Mouse (Mus musculus) layer of hippocampus, postnatal 10 days (tissue): ENCODE data around the gene Gtf3c5. TPM values are rescaled to one million over a fixed set of nuclear protein-coding genes. Genes with fewer than 3 reads are reported as not detected.
A peak's percentile ranks its signal among the peaks of the same experiment; 100 is the strongest.

ENCODE experiments used
- DNase-seq, 2 experiments: peaks; one replicate each; pipeline ENCODE4 v3.0.0; 2021; ENCODE audit warnings: low spot score in 2 of 2
- total RNA-seq, 2 experiments: library from RNA; stranded (reverse); gene quantifications; 2 replicates each; pipeline ENCODE4 v1.2.3; 2021

The Gtf3c5 gene
- total RNA-seq, 2 experiments from 2014 or later: 19.2 to 19.5 TPM

DNA sequence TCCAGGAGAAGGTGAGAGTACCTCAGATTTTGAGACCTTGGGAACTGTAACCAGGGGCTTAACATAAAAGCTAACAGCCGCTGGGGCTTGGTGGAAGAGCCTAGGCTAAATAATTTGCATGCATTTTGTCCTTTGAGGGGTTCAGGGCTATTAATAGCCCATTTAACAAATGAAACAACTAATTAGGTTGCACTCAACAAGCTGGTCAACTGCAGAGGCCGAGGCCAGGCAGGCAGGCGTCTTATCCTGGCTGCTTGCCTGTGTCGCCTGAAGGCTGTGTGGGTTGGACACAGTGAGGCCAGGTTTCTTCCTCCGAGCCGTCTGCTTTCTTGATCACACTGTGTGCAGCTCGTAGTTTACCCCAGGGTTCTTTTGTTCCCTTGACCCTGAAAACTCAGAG lies 47.9 kb downstream of the Gtf3c5 start:
- peak in 1 of 2 experiments; percentile 66 for DNase-seq

GRCm38 (mm10) chr2:28535263-28535540 lies 48.3 kb downstream of the Gtf3c5 start:
- no peak for DNase-seq

GRCm38 (mm10) chr2:28534436-28535262 lies 48.9 kb downstream of the Gtf3c5 start:
- peak in 1 of 2 experiments; percentile 56 for DNase-seq

DNA sequence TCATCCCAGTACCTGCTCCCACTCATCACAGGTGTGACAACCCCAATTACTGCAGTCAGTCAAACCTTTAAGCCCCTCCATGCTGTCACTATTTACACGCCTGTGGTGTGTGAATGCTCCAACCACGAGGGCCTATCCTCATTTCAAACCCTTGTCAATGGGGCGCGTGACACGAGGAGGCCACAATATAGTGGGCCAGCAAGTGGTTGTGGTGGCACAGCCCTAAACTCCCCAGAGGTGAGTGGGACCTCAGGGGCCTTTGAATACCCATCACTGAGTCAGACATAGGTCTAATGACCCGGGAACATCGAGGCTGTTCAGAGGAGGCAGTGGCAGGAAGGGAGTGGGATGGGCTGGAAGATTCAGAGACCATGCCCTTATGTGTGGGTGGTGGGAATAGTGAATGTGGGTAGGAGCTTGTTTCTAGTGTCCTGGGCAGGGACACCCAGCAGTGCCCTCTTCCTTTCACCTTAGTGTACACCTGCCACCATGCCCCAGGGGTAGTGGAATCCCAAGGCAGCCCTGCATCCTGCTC lies 49.6 kb downstream of the Gtf3c5 start:
- peak in 1 of 2 experiments; percentile 34 for DNase-seq

- peak; percentile 82 to 84 for DNase-seq
Observed at GRCm38 (mm10) chr2:28532938-28533771, 50.4 kb downstream of the Gtf3c5 start.

DNA sequence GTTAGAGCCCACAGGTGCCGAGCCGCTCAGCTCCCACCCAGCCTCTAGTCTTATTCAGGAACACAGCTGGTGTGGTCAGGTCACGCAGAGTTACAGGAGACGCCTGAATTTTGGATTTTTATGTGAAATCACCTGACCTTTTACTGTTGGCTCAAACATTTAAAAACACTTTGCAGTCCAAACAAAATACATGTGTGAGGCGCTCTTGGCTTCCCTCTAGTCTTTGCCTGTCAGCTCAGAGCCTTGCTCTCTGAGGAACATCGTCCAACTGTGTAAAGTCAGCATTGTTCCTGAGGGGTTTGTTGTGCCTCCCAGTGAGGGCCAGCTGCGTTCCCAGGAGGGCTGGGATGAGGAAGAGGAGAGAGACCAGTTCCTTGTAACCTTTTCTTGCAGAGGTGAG lies 53.2 kb downstream of the Gtf3c5 start:
- no peak for DNase-seq

DNA sequence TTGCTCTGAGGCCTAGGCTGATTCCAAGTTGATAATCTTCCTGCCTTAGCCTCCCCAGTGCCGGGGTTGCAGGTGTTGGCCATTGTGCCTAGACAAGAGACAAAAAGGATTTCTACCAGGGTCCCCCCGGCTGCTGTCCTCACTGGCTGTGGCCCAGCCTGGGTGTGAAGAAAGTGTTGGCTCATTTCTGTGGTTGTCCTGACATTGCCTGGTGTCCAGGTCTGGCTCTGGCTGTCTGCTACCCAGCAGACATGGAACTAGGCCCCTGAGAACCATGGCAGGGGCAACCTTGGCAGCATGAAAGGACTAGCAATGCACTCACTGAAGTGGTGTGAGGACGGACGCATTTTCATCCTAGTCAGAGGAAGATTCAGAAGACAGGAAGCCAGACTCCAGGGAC lies 53.7 kb downstream of the Gtf3c5 start:
- no peak for DNase-seq

DNA sequence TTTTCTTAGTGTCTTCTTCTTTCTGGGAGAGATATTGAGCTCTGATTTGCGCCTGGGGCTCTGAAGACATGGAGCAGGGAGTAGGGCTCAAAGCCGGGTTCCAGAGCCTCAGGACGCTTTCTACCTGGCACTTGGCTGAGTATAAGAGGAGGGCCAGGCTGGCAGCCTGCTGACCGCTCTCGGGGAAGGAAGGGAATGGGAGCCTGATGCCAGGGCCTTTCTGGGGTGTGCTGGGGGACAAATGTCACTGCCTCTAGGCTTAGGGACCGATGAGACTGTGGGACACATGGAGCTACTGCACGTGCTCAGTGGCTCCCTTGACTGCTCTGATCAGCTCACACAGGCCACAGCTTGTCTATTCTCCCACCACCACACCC lies 55.2 kb downstream of the Gtf3c5 start:
- DNase-seq: no peak

DNA sequence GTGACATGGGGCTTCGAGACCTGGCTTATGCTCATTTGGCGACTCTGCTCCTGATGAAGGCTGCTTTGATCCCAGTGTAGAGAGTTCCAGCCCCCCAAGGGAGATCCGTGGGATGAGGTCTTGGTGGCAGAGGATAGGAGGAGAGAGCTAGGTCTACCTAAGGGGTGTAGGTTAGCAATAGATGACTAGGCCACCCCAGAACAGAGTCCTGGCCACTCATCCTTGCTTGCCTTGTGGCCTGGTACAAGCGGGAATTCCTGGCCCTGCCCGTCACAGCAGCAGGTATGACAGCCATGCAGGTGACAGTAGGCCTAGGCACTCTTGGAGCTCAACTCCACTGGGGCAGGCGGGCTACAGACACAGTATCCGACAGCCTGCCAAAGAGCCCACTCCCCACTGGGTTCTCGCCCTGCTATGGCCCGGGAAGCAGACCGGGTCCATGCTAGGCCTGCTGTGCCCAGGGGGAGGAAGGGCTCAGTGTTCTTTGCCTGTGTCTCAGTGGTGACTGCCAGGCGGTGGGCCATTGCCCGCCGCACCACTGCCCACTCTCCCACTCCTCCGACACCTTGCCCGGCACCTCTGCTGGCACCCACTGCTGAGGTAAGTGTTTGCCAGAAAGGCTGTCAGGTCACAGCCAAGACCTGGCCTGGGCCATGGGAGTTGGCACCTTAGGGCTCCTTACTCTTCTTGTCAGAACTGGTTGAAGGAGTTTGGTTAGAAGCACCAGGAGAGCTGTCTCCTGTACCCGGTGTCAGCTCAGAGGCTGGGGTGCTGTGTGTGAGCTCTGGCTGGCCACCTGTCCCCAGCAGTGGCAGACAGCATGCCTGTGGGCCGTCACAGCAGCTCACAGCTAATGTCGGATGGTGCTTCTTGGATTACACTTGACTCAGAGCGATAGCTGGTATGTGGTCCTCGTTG lies 55.9 kb downstream of the Gtf3c5 start:
- DNase-seq: no peak

GRCm38 (mm10) chr2:28525943-28526876 lies 57.3 kb downstream of the Gtf3c5 start:
- DNase-seq: peak in 1 of 2 experiments; percentile 42

DNA sequence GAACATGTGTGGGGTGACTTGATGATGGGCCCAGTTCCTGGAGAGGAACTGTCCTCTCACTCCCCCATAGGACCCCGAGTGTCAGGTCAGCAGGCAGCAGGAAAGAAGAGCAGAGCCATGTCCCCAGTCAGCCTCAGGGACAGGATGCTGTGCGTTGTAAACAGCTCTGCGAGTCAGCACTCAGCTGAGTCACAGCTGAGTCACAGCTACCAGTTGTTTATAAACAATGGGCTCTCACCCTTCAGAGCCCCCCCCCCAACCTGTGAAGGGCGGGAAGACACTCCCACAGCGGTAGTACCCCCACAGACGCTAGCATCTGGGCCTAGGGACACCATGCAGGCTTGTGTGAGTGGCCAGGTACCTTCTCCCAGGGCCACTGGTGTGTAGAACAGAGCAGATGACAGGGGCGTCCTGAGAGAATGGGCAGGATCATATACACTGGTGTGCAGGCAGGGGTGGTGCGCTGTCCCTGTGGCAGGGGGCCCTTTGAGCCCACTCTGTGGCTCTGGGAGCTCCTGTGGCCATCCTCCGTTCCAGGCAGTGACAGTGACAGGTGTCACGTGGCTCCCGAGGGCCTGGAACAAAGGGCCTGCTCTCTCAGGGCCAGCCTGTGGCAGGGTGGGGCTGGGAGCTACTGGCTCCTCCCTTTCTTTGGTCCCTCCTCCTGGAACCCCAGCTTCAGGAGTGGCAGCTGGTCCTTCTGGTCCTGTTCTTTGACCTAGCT lies 58.2 kb downstream of the Gtf3c5 start:
- peak; percentile 20 to 31 for DNase-seq

DNA sequence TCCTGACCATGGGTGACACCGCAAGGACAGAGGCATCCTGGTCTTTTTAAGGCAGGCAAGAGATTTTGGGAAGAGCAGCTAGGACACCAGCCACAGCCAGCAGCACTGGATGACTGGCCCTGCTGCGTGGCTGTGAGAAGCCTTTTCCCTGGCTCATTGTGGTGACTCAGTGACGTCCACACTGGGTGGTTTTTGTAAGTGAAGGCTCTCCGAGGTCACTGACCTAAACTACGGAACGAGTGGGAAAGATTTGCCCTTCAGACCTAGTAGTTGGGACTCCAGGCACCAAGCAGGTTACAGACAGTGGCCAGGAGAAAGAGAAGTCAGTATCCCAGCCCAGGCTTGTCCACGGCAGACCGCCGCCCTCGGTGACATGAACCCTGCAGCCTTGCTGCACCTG lies 59.1 kb downstream of the Gtf3c5 start:
- peak in 1 of 2 experiments; percentile 11 for DNase-seq

GRCm38 (mm10) chr2:28523643-28524117 lies 59.9 kb downstream of the Gtf3c5 start:
- peak; percentile 89 to 92 for DNase-seq

DNA sequence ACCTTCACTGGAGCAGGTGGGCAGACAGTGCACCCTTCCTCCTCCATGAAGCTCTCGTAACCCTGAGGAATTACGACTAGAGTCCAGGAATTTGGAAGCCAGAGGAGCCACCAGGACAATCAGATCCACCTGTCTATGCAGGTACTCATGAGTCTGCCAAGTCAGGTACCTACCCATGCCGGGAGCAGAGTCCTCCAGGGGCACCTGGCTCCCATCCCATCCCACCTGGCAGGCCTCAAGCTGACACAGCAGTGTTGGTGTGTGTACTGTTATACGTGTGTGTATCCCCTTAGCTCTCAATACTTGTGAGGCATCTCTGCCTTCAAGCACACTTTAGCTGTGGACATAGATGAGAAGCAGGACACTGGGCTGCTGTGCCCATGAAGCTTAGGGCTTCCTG lies 61.4 kb downstream of the Gtf3c5 start:
- peak; percentile 22 to 39 for DNase-seq

- peak; percentile 61 to 65 for DNase-seq
Observed at GRCm38 (mm10) chr2:28521571-28522151, 61.9 kb downstream of the Gtf3c5 start.

DNA sequence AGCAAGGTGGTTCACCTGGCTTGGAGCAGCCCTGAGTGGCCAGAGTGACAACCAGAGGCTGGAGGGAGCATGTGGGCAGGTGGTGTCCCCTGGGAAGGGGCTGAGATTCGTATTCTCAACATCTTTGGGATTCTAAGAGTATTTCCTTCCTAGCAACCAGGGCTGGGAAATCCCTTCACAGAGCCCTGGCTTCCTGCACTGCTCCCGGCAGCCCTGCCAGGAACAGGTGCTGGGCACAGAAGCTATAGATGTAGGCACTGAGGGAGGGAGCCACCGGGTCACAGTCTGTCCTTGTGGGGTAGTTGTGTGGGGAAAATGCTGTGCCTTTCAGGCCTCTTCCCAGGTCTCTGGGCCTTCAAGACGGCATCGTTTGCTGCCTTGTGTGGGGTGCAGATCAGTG lies 63.0 kb downstream of the Gtf3c5 start:
- peak; percentile 21 to 23 for DNase-seq

DNA sequence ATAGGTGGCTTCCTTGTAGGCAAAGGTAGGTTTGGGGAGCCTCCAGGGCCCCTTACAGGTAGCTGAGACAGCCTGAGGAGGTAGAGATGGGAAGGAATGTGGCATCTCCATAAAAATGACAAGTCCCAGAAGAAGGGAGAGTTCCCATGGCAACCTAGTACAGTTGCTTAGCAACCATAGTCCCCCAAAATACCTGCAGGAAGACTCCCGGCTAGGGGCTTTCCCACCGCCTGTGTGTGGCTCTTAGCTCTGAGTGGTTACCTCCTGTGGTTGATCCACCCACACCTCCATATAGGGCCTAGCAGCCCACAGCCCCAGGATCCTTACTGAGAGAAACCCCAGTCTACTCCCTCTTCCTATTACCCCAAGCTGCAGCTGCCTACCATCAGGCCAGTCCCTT lies 65.3 kb downstream of the Gtf3c5 start:
- peak; percentile 27 to 49 for DNase-seq

DNA sequence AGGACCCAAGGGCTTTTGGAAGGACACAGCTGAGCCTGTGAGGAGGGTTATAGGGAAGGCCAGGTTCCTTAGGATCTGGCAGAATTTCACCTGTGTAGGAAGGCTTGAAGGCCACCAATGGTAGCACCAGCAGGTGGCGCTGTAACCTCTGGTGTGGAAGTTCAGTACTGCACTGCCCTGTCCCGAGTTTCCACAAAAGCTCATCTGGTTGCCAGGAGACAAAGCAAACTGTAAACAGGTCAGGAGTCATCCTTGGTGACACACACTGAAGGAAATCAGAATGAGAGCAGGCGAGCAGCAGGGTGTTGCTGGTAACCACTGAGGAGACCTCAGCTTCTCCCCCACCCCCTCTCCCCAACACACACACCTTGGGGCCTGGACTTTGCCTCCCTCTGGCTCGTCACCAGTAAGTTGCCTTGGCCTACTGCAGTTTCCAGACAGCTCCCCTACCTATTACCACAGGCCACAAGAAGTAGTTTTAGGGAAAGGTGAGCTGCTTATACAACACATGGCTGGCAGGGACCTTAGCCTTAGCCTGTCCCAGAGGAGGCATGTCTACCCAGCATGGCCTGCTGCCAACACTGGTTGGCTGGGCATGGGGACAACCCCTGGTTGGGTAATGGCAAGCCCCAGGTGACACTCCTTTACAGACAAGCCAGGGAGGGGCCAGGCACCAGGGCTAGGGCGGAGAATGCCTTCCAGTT lies 66.2 kb downstream of the Gtf3c5 start:
- DNase-seq: peak; percentile 72 to 77
